Mouse (Mus musculus) intestine, embryonic 16.5 days (tissue): ENCODE results near the gene Foxm1. TPM values are rescaled to one million over a fixed set of nuclear protein-coding genes. Genes with fewer than 3 reads are reported as not detected.

ENCODE experiments used
- ATAC-seq: fragments of 200-750 bp; cut with Nextera tagmentation; 2 replicates; pipeline ENCODE4 v1.8.0; 2017; ENCODE audit warnings: moderate TSS enrichment, moderate library complexity
- H3K27ac ChIP-seq: fragments of 300-500 bp; sonication (generic); 2 replicates; pipeline ENCODE4 v1.5.1; 2014; ENCODE audit warnings: mild to moderate bottlenecking, low read length
- H3K27me3 ChIP-seq: fragments of 300-500 bp; sonication (generic); replicated peaks from 2 replicates; pipeline ENCODE4 v1.6.1; 2014; ENCODE audit warnings: low read length, control low read depth, mixed read lengths; ENCODE audit not compliant: control insufficient read depth, insufficient read depth
- H3K36me3 ChIP-seq: fragments of 300-500 bp; sonication (generic); 2 replicates; pipeline ENCODE4 v1.6.1; 2014; ENCODE audit warnings: low read length, control low read depth; ENCODE audit not compliant: control insufficient read depth, insufficient read depth
- H3K4me1 ChIP-seq: fragments of 300-500 bp; sonication (generic); 2 replicates; pipeline ENCODE4 v1.6.1; 2014; ENCODE audit warnings: low read length, control low read depth, mixed read lengths; ENCODE audit not compliant: control insufficient read depth, insufficient read depth
- H3K4me2 ChIP-seq: fragments of 300-500 bp; sonication (generic); 2 replicates; pipeline ENCODE4 v1.6.1; 2014; ENCODE audit warnings: low read depth, low read length, control low read depth
- H3K4me3 ChIP-seq: fragments of 300-500 bp; sonication (generic); 2 replicates; pipeline ENCODE4 v1.5.1; 2014; ENCODE audit warnings: mild to moderate bottlenecking, low read length
- H3K9ac ChIP-seq: fragments of 300-500 bp; sonication (generic); 2 replicates; pipeline ENCODE4 v1.6.1; 2014; ENCODE audit warnings: low read depth, low read length
- H3K9me3 ChIP-seq: fragments of 300-500 bp; sonication (generic); 2 replicates; pipeline ENCODE4 v1.6.1; 2016; ENCODE audit warnings: low read length, control low read depth; ENCODE audit not compliant: control insufficient read depth
- WGBS: fragments of 180-500 bp; shearing (Covaris S2); extraction: QIAGEN DNeasy Blood & Tissue Kit; methylation state at CpG from one replicate; pipeline ENCODE4 v1.1.7; 2014; 5-methylcytosine and 5-hydroxymethylcytosine counted together
- polyA plus RNA-seq: library from polyadenylated mRNA; unstranded; fragments of >200 nt; fragmentation: Nextera tagmentation; extraction: Ambion mirVana; gene quantifications from 2 replicates; pipeline ENCODE4 v1.2.1, GENCODE M21; 2015

The Foxm1 gene
- polyA plus RNA-seq, 1 experiment from 2014 or later: 21.8 TPM

DNA sequence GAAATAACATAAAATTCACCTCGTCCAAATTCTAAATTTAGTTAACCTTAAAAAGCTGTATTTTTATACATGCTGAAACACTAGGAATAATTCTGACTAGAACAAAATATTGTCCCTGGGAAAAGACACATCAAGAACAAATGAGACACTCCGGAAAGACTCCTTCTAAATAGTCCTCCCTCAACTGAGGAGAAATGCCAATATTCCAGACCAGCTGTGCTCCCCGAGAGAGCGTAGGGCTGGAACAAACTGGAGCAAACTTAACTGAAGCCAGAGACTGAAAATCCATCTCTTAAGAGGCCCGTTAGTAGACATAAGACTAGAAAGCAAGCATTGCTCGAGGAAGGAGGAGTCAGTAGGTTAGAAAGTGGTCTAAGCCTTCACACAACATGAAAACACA is 16.0 kb upstream of the Foxm1 start:
- Histone ChIP-seq H3K36me3 (0 out of 2 replicates have a peak, but pooled peaks cover 2% of the 10 kb centered on the region), H3K4me3 (no peak overlapping the region)
- 77% methylated on average over 6 of the region's 6 CpGs for WGBS

DNA sequence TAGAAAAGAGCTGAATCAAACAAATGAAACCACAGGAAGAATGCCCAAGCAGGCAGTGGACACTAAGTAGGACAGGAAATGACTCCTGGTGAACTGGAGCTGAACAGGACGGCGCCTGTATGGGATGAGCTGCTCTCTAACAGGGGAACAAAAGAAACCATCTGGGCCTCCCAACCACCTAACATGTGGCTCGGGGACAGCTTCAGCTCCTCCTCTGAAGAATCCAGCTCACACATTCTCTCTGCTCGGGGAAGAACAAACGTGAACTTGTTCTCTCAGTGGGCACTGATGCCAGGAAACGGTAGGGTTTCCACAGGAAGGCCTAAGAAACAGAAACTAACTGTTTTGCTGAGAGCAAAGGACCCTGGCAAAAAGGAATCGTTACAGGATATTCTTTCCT is 13.1 kb upstream of the Foxm1 start:
- Histone ChIP-seq H3K27me3 (no peaks in the 10 kb centered on the region), H3K27ac (no peak overlapping the region)
- no peak for ATAC-seq

More for the DNA sequence above, 16.0 kb upstream of the Foxm1 start:
- no peak for ATAC-seq
- Histone ChIP-seq H3K27ac (no peak overlapping the region), H3K27me3 (no peaks in the 10 kb centered on the region), H3K9me3 (no peaks in the 10 kb centered on the region), H3K9ac (no peak overlapping the region), H3K4me1 (no peaks in the 10 kb centered on the region), H3K4me2 (no peak overlapping the region)

DNA sequence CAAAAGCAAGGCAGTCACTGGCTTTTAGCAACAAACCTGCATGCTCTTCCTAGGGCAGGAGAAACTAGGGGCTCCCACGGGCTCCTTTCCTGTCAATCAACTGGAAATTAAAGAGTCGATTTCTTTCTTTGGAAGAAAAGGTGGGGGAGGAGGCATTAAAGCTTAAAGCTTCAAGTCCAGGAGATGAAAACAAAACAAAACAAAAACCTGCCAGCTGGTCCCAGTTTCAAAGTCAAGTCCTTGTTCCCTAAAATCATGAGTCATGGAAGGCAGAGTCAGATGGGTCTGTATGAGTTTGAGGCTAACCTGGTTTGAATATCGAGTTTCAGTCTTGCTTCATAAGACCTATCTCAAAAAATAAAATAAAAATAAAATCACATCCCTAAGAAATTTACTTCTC is 8.6 kb upstream of the Foxm1 start:
- H3K9ac ChIP-seq: no peak overlapping the region
- ATAC-seq: no peak
- H3K9me3 ChIP-seq: no peaks in the 10 kb centered on the region
- H3K4me3 ChIP-seq: no peak overlapping the region
- peaks cover 8% of the 10 kb centered on the region for H3K4me1 ChIP-seq
- WGBS: 69% methylated on average over 3 of the region's 3 CpGs
- no peak overlapping the region for H3K27ac ChIP-seq
- H3K27me3 ChIP-seq: no peaks in the 10 kb centered on the region
- no peak overlapping the region for H3K4me2 ChIP-seq
- peaks cover 15% of the 10 kb centered on the region for H3K36me3 ChIP-seq

More for the DNA sequence above, 13.1 kb upstream of the Foxm1 start:
- Histone ChIP-seq H3K4me3 (no peak overlapping the region), H3K4me1 (peaks cover 3% of the 10 kb centered on the region; the same call in 1 of the 2 replicates), H3K4me2 (no peak overlapping the region), H3K36me3 (0 out of 2 replicates have a peak, but pooled peaks cover 2% of the 10 kb centered on the region), H3K9ac (no peak overlapping the region), H3K9me3 (no peaks in the 10 kb centered on the region)
- WGBS: 48% methylated on average over 7 of the region's 7 CpGs

DNA sequence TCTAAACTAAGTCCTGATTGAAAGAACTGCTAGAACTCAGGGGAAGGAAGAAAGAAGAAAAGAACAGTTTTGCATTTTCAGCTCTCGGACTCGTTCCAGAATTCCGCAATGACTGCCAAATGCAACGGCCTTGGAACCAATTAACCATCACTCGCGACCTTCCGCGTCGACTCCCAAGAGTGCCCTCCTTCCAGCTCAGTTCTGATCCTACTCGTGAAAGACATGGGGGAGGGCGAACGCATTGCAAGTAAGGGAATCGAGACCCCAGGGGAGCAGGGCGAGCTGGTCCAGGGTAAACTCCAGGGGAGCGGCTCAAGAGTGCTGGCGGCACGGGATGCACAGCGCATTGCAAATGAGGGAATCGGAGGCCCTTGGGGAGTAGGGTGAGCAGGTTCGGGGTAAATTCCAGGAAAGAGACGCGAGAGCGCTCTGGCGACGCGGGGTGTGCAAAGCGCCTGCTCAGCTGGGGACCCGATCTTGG is 7.5 kb upstream of the Foxm1 start:
- no peaks in the 10 kb centered on the region for H3K9me3 ChIP-seq
- H3K4me2 ChIP-seq: peak overlapping the region; percentile 88
- peak; percentile 87 for ATAC-seq
- peak overlapping the region; percentile 84 for H3K9ac ChIP-seq
- H3K27ac ChIP-seq: peak overlapping the region; percentile 84
- peak overlapping the region; percentile 84 for H3K4me3 ChIP-seq
- H3K27me3 ChIP-seq: no peaks in the 10 kb centered on the region
- under 1% methylated on average over 28 of the region's 28 CpGs for WGBS
- peaks cover 15% of the 10 kb centered on the region for H3K36me3 ChIP-seq
- peaks cover 11% of the 10 kb centered on the region for H3K4me1 ChIP-seq

DNA sequence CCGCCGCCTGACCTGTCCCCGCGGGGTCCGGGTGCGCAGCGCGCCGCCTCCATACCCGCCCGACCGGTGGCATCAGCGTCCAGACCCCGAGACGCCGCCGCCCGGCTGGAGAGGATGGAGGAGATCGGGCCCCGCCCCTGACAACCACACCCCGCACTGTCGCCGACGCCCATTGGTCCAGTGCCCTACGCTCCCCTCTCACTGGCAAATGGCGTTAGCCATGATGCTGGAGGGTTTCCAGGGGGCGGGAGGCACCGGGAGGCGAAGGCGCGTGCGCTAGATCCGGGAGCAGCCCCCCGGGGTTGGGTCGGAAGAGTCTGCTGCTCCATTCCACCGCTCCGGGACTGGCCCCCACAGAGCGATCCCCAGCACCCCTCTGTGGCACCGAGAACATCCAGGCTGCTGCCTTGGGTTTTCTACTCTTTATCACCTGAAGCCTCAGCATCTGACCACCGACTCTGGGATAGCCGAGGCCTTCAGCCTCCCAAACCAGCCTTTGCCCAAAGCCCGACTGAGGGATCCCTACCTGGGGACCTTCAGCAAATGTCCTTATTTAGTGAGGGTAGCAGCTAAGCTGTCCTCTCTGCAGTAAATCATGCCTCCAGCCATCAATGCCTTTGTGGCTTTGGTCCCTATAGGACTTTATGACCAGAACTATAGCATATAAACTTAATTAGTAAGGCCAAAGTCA is 6.9 kb upstream of the Foxm1 start, which contains the start of gene Tulp3:
TSS of gene Tulp3 (minus strand) at position 126 of the 691 bp plus-strand sequence.
- Histone ChIP-seq H3K4me3 (peak within 1 kb of the TSS; percentile 84), H3K4me2 (peak within 1 kb of the TSS; percentile 88), H3K27me3 (no peaks in the 10 kb centered on the region), H3K9me3 (no peaks in the 10 kb centered on the region), H3K4me1 (peaks cover 12% of the 10 kb centered on the region), H3K36me3 (peaks cover 14% of the 10 kb centered on the region), H3K27ac (peak within 1 kb of the TSS; percentile 84), H3K9ac (peak within 1 kb of the TSS; percentile 84)
- WGBS: under 1% methylated on average over 42 of the region's 42 CpGs
- peak; percentile 99 for ATAC-seq

DNA sequence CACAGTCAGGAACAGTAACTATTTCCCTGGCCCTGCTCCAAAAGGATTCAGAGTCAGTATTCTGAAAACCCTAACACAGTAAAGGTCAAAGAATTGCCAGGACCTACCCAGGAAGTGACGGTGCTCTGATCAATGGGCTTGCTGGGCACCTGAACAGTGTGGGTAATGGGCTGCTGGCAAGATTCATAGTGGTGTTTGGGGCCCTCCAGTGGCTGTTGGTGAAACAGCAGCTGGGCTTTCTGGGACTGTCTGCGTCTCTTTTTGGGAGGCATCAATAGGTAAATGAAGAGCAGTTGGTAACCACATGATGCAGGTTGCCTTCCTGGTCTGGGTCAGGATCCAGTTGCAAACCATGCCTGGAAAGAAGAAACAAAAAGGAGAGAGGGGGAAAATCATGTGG is 3.8 kb upstream of the Foxm1 start:
- Histone ChIP-seq H3K9ac (no peak overlapping the region), H3K4me3 (no peak overlapping the region), H3K36me3 (peaks cover 13% of the 10 kb centered on the region), H3K9me3 (no peaks in the 10 kb centered on the region), H3K4me1 (peaks cover 25% of the 10 kb centered on the region), H3K27ac (no peak overlapping the region), H3K27me3 (no peaks in the 10 kb centered on the region), H3K4me2 (no peak overlapping the region)
- ATAC-seq: no peak
- WGBS: 24% methylated on average over 2 of the region's 2 CpGs

GRCm38 (mm10) chr6:128361901-128362300 is 866 bp upstream of the Foxm1 start:
- WGBS: 14% methylated on average over 9 of the region's 9 CpGs

DNA sequence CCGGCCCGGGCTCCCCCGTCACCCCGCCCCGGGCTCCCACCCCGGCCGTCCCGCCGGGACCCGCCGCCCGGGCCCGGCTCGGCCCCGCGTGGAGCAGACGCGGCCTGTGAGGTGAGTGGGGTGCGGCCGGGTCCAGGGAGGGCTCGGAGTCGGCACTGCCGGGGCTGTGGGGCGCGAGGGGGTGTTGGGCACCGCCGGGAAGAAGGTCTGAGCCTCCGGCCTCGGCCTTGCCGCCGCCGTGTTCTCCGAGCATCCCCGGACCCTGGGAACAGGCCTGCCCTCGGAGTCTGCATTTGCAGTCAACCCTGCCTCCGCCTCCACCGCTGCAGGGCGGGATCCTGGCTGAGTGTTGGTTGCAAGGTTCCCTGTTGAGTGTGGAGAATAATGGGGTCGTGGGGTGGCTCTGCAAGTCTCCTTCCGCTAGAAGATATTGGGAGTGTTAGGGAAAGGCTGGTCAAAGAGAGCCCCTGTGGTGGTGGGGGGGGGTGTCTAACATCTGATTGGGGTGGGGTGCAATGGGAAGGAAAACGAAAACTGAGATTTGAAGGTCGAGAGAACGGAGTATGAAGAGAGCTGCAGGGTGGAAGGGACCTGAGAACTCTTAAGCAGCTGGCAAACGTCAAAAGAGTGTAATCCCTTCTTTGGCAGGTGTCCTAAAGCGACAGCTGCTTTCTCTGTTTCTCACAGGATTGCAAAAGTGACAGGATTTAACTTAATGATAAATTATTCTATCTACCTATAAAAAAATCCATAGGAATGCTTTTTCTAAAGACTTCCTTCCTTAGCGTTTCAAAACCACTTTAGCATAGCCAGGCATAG is 449 bp downstream of the Foxm1 start:
- H3K4me1 ChIP-seq: peaks cover 23% of the 10 kb centered on the region
- peak overlapping the region; percentile 55 for H3K4me2 ChIP-seq
- H3K36me3 ChIP-seq: peaks cover 18% of the 10 kb centered on the region
- peak overlapping the region; percentile 96 for H3K27ac ChIP-seq
- H3K27me3 ChIP-seq: no peaks in the 10 kb centered on the region
- ATAC-seq: peak; percentile 42; the same call in 1 of the 2 replicates
- no peaks in the 10 kb centered on the region for H3K9me3 ChIP-seq
- peak overlapping the region; percentile 87 for H3K9ac ChIP-seq
- 1% methylated on average over 38 of the region's 46 CpGs for WGBS
- H3K4me3 ChIP-seq: peak overlapping the region; percentile 96

More at GRCm38 (mm10) chr6:128361901-128362300, 866 bp upstream of the Foxm1 start:
- peak overlapping the region; percentile 55 for H3K4me2 ChIP-seq
- H3K9ac ChIP-seq: peak overlapping the region; percentile 87
- H3K27ac ChIP-seq: peak overlapping the region; percentile 96
- no peaks in the 10 kb centered on the region for H3K27me3 ChIP-seq
- peaks cover 23% of the 10 kb centered on the region for H3K4me1 ChIP-seq
- peaks cover 17% of the 10 kb centered on the region for H3K36me3 ChIP-seq
- peak overlapping the region; percentile 96 for H3K4me3 ChIP-seq
- peak; percentile 11; the same call in 1 of the 2 replicates for ATAC-seq
- H3K9me3 ChIP-seq: no peaks in the 10 kb centered on the region

DNA sequence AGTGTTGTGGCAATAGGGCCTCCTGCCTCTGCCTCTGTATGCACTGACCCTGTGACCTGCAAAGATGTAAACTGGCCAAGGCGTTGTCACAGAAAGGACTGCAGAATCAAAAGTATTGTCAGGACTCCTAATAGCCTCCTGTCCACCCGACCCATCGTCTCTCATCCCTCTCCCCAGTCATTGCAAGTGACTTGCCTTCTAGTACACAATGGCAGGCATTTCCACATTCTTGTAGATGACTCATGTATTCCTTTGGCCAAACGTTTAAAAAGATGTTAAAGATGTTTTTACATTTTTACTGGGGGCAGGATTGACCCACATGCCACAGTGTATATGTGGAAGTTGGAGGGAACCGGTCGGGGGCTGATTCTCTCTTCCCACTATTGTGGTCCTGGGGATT is 2.0 kb downstream of the Foxm1 start:
- H3K9me3 ChIP-seq: no peaks in the 10 kb centered on the region
- H3K4me2 ChIP-seq: no peak overlapping the region
- H3K4me3 ChIP-seq: no peak overlapping the region
- no peaks in the 10 kb centered on the region for H3K27me3 ChIP-seq
- H3K27ac ChIP-seq: no peak overlapping the region
- no peak for ATAC-seq
- H3K9ac ChIP-seq: 0 out of 2 replicates have a peak overlapping the region, but pooled peaks have one; percentile 7
- H3K4me1 ChIP-seq: peaks cover 22% of the 10 kb centered on the region
- WGBS: 72% methylated on average over 6 of the region's 6 CpGs
- H3K36me3 ChIP-seq: peaks cover 20% of the 10 kb centered on the region
